Mouse (Mus musculus) CH12.LX (cell line): ENCODE data around the gene Myh6. TPM values are rescaled to one million over a fixed set of nuclear protein-coding genes. Genes with fewer than 3 reads are reported as not detected.

Experiments
- DNase-seq: peaks from one replicate; pipeline ENCODE4 v3.0.0-alpha.2; 2013; ENCODE audit errors: extremely low read depth
- H3K27ac ChIP-seq: 2 replicates; pipeline ENCODE4 v1.5.1; 2012; ENCODE audit warnings: low read depth, mild to moderate bottlenecking, control low read depth, moderate library complexity; ENCODE audit not compliant: insufficient read depth
- H3K27me3 ChIP-seq: replicated peaks from 2 replicates; pipeline ENCODE3; 2012; ENCODE audit warnings: inconsistent platforms
- H3K36me3 ChIP-seq, 2 experiments: replicated peaks in 1 of 2; 2 replicates each; pipeline versions ENCODE3 to v1.6.1; 2012; ENCODE audit warnings: inconsistent platforms in 1 of 2, low read length in 1 of 2, mild to moderate bottlenecking in 1 of 2, mixed read lengths in 1 of 2, moderate library complexity in 1 of 2; ENCODE audit not compliant: control insufficient read depth in 1 of 2, insufficient read depth in 1 of 2
- H3K4me1 ChIP-seq, 2 experiments: 2 replicates each; pipeline ENCODE4 v1.6.1; 2012; ENCODE audit warnings: inconsistent platforms in 1 of 2, moderate library complexity in 1 of 2; ENCODE audit not compliant: insufficient read depth in 2 of 2, control insufficient read depth in 1 of 2
- H3K4me2 ChIP-seq: 2 replicates; pipeline ENCODE4 v1.6.1; 2012; ENCODE audit warnings: low read depth, mild to moderate bottlenecking, control low read depth; ENCODE audit not compliant: poor library complexity, insufficient read depth, severe bottlenecking
- H3K4me3 ChIP-seq, 3 experiments: fragments of 150-350 bp in 1 of 3; sonication (generic) in 1 of 3; replicated peaks in 1 of 3; 2 replicates each; pipeline versions ENCODE3 to v1.5.1; 2011 to 2012; ENCODE audit warnings: low read depth in 2 of 3, low read length in 2 of 3, mild to moderate bottlenecking in 2 of 3, moderate library complexity in 2 of 3, control low read depth in 1 of 3, improper control_type of control experiment in 1 of 3, inconsistent platforms in 1 of 3, mixed read lengths in 1 of 3; ENCODE audit not compliant: poor library complexity in 1 of 3
- H3K79me2 ChIP-seq: replicated peaks from 2 replicates; pipeline ENCODE4 v1.6.1; 2012; ENCODE audit warnings: mild to moderate bottlenecking, moderate library complexity; ENCODE audit not compliant: control insufficient read depth, poor library complexity, insufficient read depth, severe bottlenecking; ENCODE audit errors: extremely low read depth
- H3K9ac ChIP-seq: 2 replicates; pipeline ENCODE4 v1.6.1; 2012; ENCODE audit warnings: low read depth, mild to moderate bottlenecking, control low read depth, moderate library complexity; ENCODE audit not compliant: insufficient read depth
- H3K9me3 ChIP-seq: replicated peaks from 2 replicates; pipeline ENCODE3; 2012; ENCODE audit warnings: low read length, inconsistent platforms, mixed read lengths
- BHLHE40 ChIP-seq: IDR thresholded peaks from 2 replicates; pipeline ENCODE4 v1.6.1; 2011; ENCODE audit warnings: mild to moderate bottlenecking, low read depth, low read length, improper control_type of control experiment
- CHD1 ChIP-seq: IDR thresholded peaks from 2 replicates; pipeline ENCODE4 v1.6.1; 2012; ENCODE audit warnings: low read depth, low read length, improper control_type of control experiment, inconsistent platforms
- CTCF ChIP-seq, 2 experiments: IDR thresholded peaks in 1 of 2; conservative IDR thresholded peaks in 1 of 2; 2 replicates each; pipeline ENCODE4 v1.5.1; 2011 to 2012; ENCODE audit warnings: low read depth in 2 of 2, low read length in 2 of 2, improper control_type of control experiment in 1 of 2, inconsistent platforms in 1 of 2, mild to moderate bottlenecking in 1 of 2, moderate library complexity in 1 of 2
- E2F4 ChIP-seq: IDR thresholded peaks from 2 replicates; pipeline ENCODE4 v1.6.1; 2011; ENCODE audit warnings: low read depth, low read length, improper control_type of control experiment; ENCODE audit not compliant: insufficient replicate concordance
- ELF1 ChIP-seq: IDR thresholded peaks from 2 replicates; pipeline ENCODE4 v1.6.1; 2014; ENCODE audit warnings: low read depth, mild to moderate bottlenecking, inconsistent platforms, low read length, improper control_type of control experiment
- EP300 ChIP-seq: IDR thresholded peaks from 2 replicates; pipeline ENCODE4 v1.6.1; 2011; ENCODE audit warnings: low read length, improper control_type of control experiment
- GABPA ChIP-seq: IDR thresholded peaks from 2 replicates; pipeline ENCODE4 v1.6.1; 2012; ENCODE audit warnings: low read depth, low read length, improper control_type of control experiment, inconsistent platforms; ENCODE audit not compliant: insufficient replicate concordance
- HCFC1 ChIP-seq: IDR thresholded peaks from 2 replicates; pipeline ENCODE4 v1.6.1; 2012; ENCODE audit warnings: low read depth, mild to moderate bottlenecking, inconsistent platforms, low read length, improper control_type of control experiment
- JUN ChIP-seq: IDR thresholded peaks from 2 replicates; pipeline ENCODE4 v1.6.1; 2011; ENCODE audit warnings: low read depth, mild to moderate bottlenecking, low read length, improper control_type of control experiment, moderate library complexity; ENCODE audit not compliant: insufficient read depth
- JUND ChIP-seq: conservative IDR thresholded peaks from 2 replicates; pipeline ENCODE4 v1.6.1; 2011; ENCODE audit warnings: low read depth, low read length, improper control_type of control experiment
- KAT2A ChIP-seq: IDR thresholded peaks from 2 replicates; pipeline ENCODE4 v1.6.1; 2012; ENCODE audit warnings: low read length, improper control_type of control experiment, inconsistent platforms; ENCODE audit not compliant: insufficient replicate concordance
- MAFK ChIP-seq: IDR thresholded peaks from 2 replicates; pipeline ENCODE4 v1.6.1; 2011; ENCODE audit warnings: low read length, improper control_type of control experiment; ENCODE audit not compliant: insufficient replicate concordance
- MXI1 ChIP-seq: IDR thresholded peaks from 2 replicates; pipeline ENCODE4 v1.6.1; 2011; ENCODE audit warnings: mild to moderate bottlenecking, low read depth, low read length, improper control_type of control experiment
- MYC ChIP-seq: IDR thresholded peaks from 2 replicates; pipeline ENCODE4 v1.6.1; 2011; ENCODE audit warnings: low read depth, mild to moderate bottlenecking, improper control_type of control experiment, low read length
- NRF1 ChIP-seq: IDR thresholded peaks from 2 replicates; pipeline ENCODE4 v1.6.1; 2014; ENCODE audit warnings: low read depth, mild to moderate bottlenecking, inconsistent platforms, low read length, improper control_type of control experiment, moderate library complexity
- POLR2AphosphoS2 ChIP-seq: IDR thresholded peaks from 2 replicates; pipeline ENCODE4 v1.6.1; 2011; ENCODE audit warnings: low read depth, low read length, improper control_type of control experiment
- RCOR1 ChIP-seq: conservative IDR thresholded peaks from 2 replicates; pipeline ENCODE4 v1.6.1; 2012; ENCODE audit warnings: low read depth, mild to moderate bottlenecking, inconsistent platforms, low read length, improper control_type of control experiment
- SMC3 ChIP-seq: IDR thresholded peaks from 2 replicates; pipeline ENCODE4 v1.6.1; 2011; ENCODE audit warnings: low read depth, low read length, improper control_type of control experiment
- TBP ChIP-seq: conservative IDR thresholded peaks from 2 replicates; pipeline ENCODE4 v1.6.1; 2011; ENCODE audit warnings: low read depth, low read length, improper control_type of control experiment
- TCF12 ChIP-seq: IDR thresholded peaks from 2 replicates; pipeline ENCODE4 v1.6.1; 2014; ENCODE audit warnings: low read depth, mild to moderate bottlenecking, inconsistent platforms, low read length, improper control_type of control experiment
- ZKSCAN1 ChIP-seq: IDR thresholded peaks from 2 replicates; pipeline ENCODE4 v1.6.1; 2012; ENCODE audit warnings: low read depth, inconsistent platforms, low read length, improper control_type of control experiment, borderline replicate concordance
- ZMIZ1 ChIP-seq: IDR thresholded peaks from 2 replicates; pipeline ENCODE4 v1.6.1; 2012; ENCODE audit warnings: low read depth, mild to moderate bottlenecking, inconsistent platforms, low read length, improper control_type of control experiment
- dilution Hi-C: fragments of 300-500 bp; cut with MboI; formaldehyde crosslinking; loops from 2 replicates; pipeline ENCODE4 v1.14.3; 2020; ENCODE audit warnings: low sequenced_read_pairs; ENCODE audit not compliant: extremely low pct_unique_long_range_greater_than_20kb, extremely low pct_ligation_motif_present
- in situ Hi-C: fragments of 300-500 bp; cut with MboI; formaldehyde crosslinking; loops from 3 replicates; pipeline ENCODE4 v1.14.3; 2019; ENCODE audit warnings: low sequenced_read_pairs, low pct_ligation_motif_present, low pct_unique_long_range_greater_than_20kb, mixed read lengths
- polyA plus RNA-seq: library from polyadenylated mRNA; unstranded; fragments of >175 nt; gene quantifications from 2 replicates; pipeline ENCODE4 v1.2.1, GENCODE M21; 2012; ENCODE audit warnings: low read depth; ENCODE audit not compliant: insufficient read length
- total RNA-seq, 2 experiments: library from RNA; depleted of rRNA; stranded (reverse); fragments of 300-350 nt in 1 of 2; fragments of >200 nt in 1 of 2; gene quantifications; 2 replicates each; pipeline ENCODE4 v1.2.3; 2012 to 2014

Myh6 gene
- total and polyA plus RNA-seq, 3 experiments, result 0.04 to 1.5 (median 0.98) TPM

- no peaks in the 10 kb centered on the region for H3K79me2 ChIP-seq
- H3K4me1 ChIP-seq, result peaks cover 3 to 12% of the 10 kb centered on the region in 2 experiments
- in situ Hi-C loops, result no loop called here
These were observed 36.9 kb downstream of the Myh6 start for GRCm38 (mm10) chr14:54929801-54930200.

DNA sequence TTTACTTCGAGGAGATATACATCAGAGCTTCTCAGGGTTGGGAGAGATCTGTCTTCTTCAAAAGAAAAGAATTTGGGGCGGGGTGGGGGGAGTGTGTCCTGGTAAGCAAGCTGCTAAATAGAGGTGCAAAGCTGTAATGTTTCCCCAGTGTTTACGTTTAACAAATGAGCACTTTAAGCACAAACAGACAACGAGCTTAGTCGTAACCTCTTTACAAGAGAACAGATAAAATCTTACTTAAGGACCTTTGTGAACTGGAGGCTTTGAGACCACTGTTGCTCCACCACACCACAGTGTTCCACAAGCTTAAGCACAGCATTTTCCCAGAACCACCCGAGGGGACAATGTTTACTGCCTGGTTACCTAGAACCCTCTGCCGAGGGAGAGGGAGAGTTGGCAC is 39.4 kb downstream of the Myh6 start:
- no peak overlapping the region for H3K4me3 ChIP-seq
- H3K27me3 ChIP-seq, result peaks cover 88% of the 10 kb centered on the region
- H3K79me2 ChIP-seq, result no peaks in the 10 kb centered on the region
- peaks cover 0 to 10% of the 10 kb centered on the region in 2 experiments; a peak in 1 of 4 replicates for H3K4me1 ChIP-seq
- no peak for TF ChIP-seq GABPA
- TF ChIP-seq NRF1, result no peak
- TF ChIP-seq MYC, result no peak
- TF ChIP-seq CHD1, result no peak
- no peak for TF ChIP-seq RCOR1
- TF ChIP-seq ELF1, result no peak
- TF ChIP-seq BHLHE40, result no peak
- no peak for TF ChIP-seq EP300
- TF ChIP-seq JUND, result no peak
- no peak for TF ChIP-seq E2F4
- no peak for TF ChIP-seq TBP
- TF ChIP-seq HCFC1, result no peak
- TF ChIP-seq MXI1, result no peak
- TF ChIP-seq TCF12, result no peak
- TF ChIP-seq MAFK, result no peak
- no peak for TF ChIP-seq ZMIZ1
- TF ChIP-seq ZKSCAN1, result no peak
- TF ChIP-seq JUN, result no peak
- no peak for TF ChIP-seq POLR2AphosphoS2
- TF ChIP-seq, all 38 proteins: peak for 0
- in situ Hi-C loops, result no loop called here
- no peak overlapping the region for H3K4me2 ChIP-seq
- H3K27ac ChIP-seq, result no peak overlapping the region
- no peak for DNase-seq
- dilution Hi-C loops, result no loop called here
- no peak overlapping the region for H3K9ac ChIP-seq
- H3K36me3 ChIP-seq, result no peaks in the 10 kb centered on the region
- H3K9me3 ChIP-seq, result peaks cover 4% of the 10 kb centered on the region

More at GRCm38 (mm10) chr14:54929801-54930200, 36.9 kb downstream of the Myh6 start:
- dilution Hi-C loops, result no loop called here
- DNase-seq, result no peak
- Histone ChIP-seq H3K9ac (no peak overlapping the region), H3K4me2 (no peak overlapping the region), H3K27ac (no peak overlapping the region), H3K27me3 (peaks cover 80% of the 10 kb centered on the region), H3K4me3 (no peak overlapping the region), H3K9me3 (peaks cover 4% of the 10 kb centered on the region), H3K36me3 (no peaks in the 10 kb centered on the region)
- TF ChIP-seq CTCF (conservative IDR thresholded peaks at IDR 0.05 in 1 of 2, IDR thresholded peaks at IDR 0.05 in 1 of 2; ENCODE audit: low read depth in 2 of 2, low read length in 2 of 2), result no peak
- TF ChIP-seq EP300, result no peak
- no peak for TF ChIP-seq SMC3
- TF ChIP-seq KAT2A, result no peak
